Mouse (Mus musculus) layer of hippocampus, adult 2 months (tissue): ENCODE measurements around the gene Scrn3. TPM values are rescaled to one million over a fixed set of nuclear protein-coding genes. Genes with fewer than 3 reads are reported as not detected.
A peak's percentile ranks its signal among the peaks of the same experiment; 100 is the strongest.

Experiments used
- DNase-seq, 2 experiments: peaks; one replicate each; pipeline ENCODE4 v3.0.0; 2022; ENCODE audit warnings: low spot score in 2 of 2
- H3K27ac ChIP-seq: fragments of 200-600 bp; 2 replicates; pipeline ENCODE4 v1.8.1; 2022
- H3K4me3 ChIP-seq: fragments of 200-600 bp; 2 replicates; pipeline ENCODE4 v1.8.1; 2022; ENCODE audit warnings: mild to moderate bottlenecking
- CTCF ChIP-seq: fragments of 200-600 bp; conservative IDR thresholded peaks from 2 replicates; pipeline ENCODE4 v1.8.1; 2022; ENCODE audit warnings: antibody characterized with exemption, mild to moderate bottlenecking, moderate library complexity
- total RNA-seq, 2 experiments: library from RNA; stranded (reverse); gene quantifications; 2 replicates each; pipeline ENCODE4 v1.2.3; 2021

The Scrn3 gene
- total RNA-seq, 2 experiments from 2014 or later, result 19.3 to 22.3 TPM

GRCm38 (mm10) chr2:73278131-73278854, 34.1 kb upstream of the Scrn3 start:
- peak; percentile 81 to 88 for DNase-seq
- Histone ChIP-seq H3K27ac (no peak overlapping the region), H3K4me3 (no peak overlapping the region; the same call in 1 of the 2 replicates)
- peak; percentile 100 for TF ChIP-seq CTCF

GRCm38 (mm10) chr2:73278869-73279268, 33.5 kb upstream of the Scrn3 start:
- DNase-seq, result no peak
- Histone ChIP-seq H3K4me3 (no peak overlapping the region; the same call in 1 of the 2 replicates), H3K27ac (0 out of 2 replicates have a peak overlapping the region, but pooled peaks have one; percentile 11)
- TF ChIP-seq CTCF, result no peak

DNA sequence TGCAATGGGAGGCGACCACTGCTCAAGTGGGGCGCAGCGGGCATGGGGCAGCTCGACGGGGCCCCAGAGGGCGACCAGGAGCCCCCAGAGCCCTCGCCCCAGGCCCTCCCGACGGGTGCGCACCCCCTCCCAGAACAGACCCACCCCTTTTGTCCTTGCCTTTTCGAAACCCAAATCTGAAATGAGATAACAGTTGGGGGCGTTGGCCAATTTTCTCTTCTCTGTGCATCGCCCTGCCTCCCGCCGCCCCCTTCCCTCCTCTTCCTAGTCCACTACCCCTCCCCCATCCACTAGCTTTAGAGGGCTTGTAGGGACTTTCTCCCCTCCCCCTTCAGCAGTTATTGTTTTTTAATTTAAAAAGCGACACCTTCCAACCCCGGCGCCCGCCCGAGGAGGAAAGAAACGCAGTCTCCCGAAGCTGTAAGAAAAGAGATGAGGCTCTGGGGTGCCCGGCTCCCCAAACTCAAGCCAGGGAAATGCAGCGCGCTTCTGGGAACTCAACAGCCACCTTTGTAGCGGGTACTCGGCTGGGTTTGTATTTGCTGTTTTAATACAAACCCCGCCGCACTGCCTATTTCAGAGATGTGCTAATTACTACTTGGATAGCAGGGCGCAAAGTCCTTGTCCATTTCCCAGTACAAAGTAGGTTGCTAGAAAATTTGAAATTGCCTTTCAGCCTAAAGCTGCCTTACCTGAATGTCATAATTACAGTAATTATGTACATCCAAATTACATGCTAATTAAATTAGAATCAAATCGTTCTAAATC, 32.9 kb upstream of the Scrn3 start:
- TF ChIP-seq CTCF, result no peak
- H3K27ac ChIP-seq, result 0 out of 2 replicates have a peak overlapping the region, but pooled peaks have one; percentile 11
- H3K4me3 ChIP-seq, result no peak overlapping the region
- no peak for DNase-seq

DNA sequence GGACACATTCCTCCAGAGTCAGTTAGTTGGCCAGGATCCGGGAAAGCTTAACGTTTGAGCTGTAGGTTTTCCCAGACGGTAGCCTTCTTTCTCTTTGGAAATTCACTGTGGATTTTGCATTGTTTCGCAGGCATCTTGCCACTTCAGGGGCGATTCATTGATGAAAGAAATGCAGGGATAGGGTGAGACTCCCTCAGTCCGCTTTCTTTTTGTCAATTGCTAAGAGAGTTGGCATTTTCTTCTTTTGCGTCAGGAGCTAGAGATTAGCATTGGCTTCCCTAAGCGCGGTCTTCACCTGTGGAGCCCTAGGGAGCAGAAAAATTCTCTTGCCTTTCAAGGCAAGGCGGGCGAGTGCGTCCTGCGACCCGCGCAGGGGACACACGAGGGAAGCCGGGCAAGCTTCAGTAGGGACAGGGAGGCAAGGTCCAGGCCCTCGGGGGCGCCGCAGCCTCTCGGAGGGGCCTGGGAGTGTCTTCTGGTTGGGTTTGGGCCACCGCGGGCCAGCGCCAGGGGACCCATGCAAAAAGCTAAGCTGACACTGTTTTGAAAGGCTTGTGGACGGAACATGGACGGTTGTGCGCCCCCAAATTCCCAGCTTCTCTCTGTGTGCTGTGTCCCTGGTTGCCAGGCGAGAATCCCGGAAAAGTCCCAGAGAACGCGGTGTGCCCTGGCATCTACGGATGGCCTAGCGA, 31.9 kb upstream of the Scrn3 start:
- no peak for TF ChIP-seq CTCF
- H3K27ac ChIP-seq, result no peak overlapping the region
- no peak overlapping the region for H3K4me3 ChIP-seq
- no peak for DNase-seq

- no peak for DNase-seq
- Histone ChIP-seq H3K4me3 (no peak overlapping the region), H3K27ac (no peak overlapping the region)
- TF ChIP-seq CTCF, result no peak
These were observed 31.2 kb upstream of the Scrn3 start for GRCm38 (mm10) chr2:73281048-73281661.

GRCm38 (mm10) chr2:73281707-73282106, 30.7 kb upstream of the Scrn3 start:
- Histone ChIP-seq H3K27ac (no peak overlapping the region), H3K4me3 (no peak overlapping the region)
- no peak for DNase-seq
- peak; percentile 57 for TF ChIP-seq CTCF

DNA sequence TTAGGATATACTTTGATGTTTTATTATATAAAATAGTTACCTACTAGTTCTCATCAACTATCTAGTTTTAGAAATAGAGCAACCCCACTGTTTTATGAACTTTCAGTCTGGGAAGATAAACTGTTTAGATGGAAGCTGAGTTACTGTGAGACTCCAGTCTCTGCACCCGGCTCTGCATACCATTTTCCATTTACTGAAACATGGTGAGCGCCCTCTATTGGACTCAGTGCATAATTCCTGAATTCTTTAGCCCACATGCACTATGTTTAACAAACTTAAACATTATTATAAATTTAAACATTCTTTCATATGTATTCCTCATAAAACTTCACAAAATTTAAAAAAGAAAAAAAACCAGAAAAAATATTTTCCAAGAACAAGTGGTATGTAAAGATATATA, 26.8 kb upstream of the Scrn3 start:
- peak; percentile 85 for TF ChIP-seq CTCF
- H3K27ac ChIP-seq, result no peak overlapping the region
- H3K4me3 ChIP-seq, result no peak overlapping the region
- no peak for DNase-seq

DNA sequence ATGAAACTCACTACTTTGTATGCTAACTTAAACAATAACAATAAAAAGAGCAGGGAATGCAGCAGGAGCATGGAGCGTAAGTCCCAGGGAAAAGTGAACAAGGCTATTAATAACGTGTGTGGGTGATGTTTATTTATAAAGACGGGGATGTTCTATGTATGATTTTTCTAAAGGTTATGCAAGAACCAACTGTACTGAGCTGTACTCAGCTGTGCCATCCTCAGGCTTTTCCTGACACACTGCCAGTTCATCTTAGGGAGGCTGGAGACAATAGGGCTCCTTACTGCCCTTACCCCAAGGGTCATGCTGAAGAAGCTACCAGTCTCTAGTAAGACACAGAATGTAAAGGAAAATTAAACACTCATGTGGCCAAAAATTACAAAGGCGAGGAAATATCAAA, 21.3 kb upstream of the Scrn3 start:
- no peak overlapping the region for H3K4me3 ChIP-seq
- DNase-seq, result no peak
- no peak for TF ChIP-seq CTCF
- H3K27ac ChIP-seq, result peak overlapping the region; percentile 28

- H3K27ac ChIP-seq, result no peak overlapping the region
- no peak overlapping the region for H3K4me3 ChIP-seq
- DNase-seq, result no peak
- no peak for TF ChIP-seq CTCF
These were observed 17.4 kb upstream of the Scrn3 start for GRCm38 (mm10) chr2:73295023-73295422.

- no peak for DNase-seq
- Histone ChIP-seq H3K4me3 (no peak overlapping the region), H3K27ac (no peak overlapping the region)
- TF ChIP-seq CTCF, result no peak
These were observed 14.2 kb upstream of the Scrn3 start for GRCm38 (mm10) chr2:73298154-73298553.

GRCm38 (mm10) chr2:73298841-73299240, 13.6 kb upstream of the Scrn3 start:
- no peak for TF ChIP-seq CTCF
- DNase-seq, result no peak

GRCm38 (mm10) chr2:73301979-73302378, 10.4 kb upstream of the Scrn3 start:
- no peak for DNase-seq
- no peak overlapping the region for H3K27ac ChIP-seq
- H3K4me3 ChIP-seq, result no peak overlapping the region
- no peak for TF ChIP-seq CTCF

More at GRCm38 (mm10) chr2:73298841-73299240, 13.6 kb upstream of the Scrn3 start:
- H3K27ac ChIP-seq, result no peak overlapping the region
- H3K4me3 ChIP-seq, result no peak overlapping the region

DNA sequence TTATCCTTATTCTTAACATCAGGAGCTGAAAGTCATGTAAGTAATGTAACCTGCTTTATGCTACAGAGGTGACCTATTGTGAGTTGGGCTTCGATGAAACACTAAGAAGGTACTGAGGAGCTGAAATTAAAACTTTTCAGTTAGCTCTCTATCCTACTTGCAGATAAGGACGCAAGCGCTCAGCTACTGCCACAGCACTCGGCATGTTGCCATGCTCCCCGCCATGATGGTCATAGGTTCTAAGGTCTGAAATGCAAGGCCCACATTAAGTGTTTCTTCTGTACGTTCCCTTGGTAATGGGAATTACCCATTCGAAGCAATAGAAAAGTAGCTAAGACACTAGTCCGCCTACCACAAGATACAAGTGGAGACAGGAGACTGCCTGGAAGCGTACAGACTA, 9.7 kb upstream of the Scrn3 start:
- TF ChIP-seq CTCF, result no peak
- no peak for DNase-seq
- H3K27ac ChIP-seq, result no peak overlapping the region
- H3K4me3 ChIP-seq, result no peak overlapping the region
